Mouse (Mus musculus) right cerebral cortex, postnatal 25 days (tissue): Measurements from ENCODE around the gene Slc33a1.

Source experiments
- DNase-seq: peaks from one replicate; pipeline ENCODE4 v3.0.0; 2022

Gene Slc33a1

DNA sequence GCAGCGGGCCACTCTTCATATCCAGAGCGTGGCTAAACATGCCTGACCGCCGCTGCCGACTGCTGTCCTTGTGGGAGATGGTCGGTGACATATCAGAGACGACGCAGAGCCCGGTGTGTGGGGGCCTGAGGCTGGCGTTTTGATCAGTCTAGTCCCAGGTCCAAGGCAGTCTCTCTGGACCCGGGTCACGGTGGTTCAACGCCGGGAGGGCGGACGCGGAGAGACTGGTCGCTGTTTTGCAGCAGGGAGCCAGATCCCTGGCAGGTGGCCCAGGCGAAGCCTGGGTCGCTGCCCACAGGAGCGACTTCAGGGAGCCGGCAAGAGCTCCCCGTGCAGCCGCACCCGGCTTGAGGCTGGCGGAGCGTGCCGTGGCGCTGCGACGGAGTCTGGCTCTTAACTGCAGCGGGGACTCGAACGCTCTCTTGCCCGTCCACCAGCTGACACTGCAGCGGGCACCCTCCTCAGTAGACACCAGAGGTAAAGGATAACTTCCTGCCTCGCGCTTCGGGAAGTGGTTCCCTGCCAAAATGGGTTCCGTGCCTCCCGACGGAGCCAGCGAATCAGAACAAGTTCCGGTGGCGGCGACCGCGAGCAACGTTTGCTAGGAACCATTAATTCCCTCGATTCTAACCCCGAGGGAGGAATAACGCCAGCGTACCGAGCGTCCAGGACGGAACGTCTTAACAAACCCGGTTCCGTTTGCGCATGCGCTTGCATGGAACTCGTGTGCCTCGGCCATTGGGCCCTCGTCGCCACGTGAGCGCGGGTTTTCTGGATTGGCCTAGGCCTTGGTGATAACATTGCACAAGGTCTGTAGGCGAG, at the start of gene Slc33a1:
Gene Slc33a1, minus strand, starts transcription at position 669 of the 822 bp plus-strand sequence.
- peak; percentile 98 for DNase-seq

- DNase-seq: no peak
Observed at GRCm38 (mm10) chr3:63988722-63989440, 24.3 kb upstream of the Slc33a1 start.

DNA sequence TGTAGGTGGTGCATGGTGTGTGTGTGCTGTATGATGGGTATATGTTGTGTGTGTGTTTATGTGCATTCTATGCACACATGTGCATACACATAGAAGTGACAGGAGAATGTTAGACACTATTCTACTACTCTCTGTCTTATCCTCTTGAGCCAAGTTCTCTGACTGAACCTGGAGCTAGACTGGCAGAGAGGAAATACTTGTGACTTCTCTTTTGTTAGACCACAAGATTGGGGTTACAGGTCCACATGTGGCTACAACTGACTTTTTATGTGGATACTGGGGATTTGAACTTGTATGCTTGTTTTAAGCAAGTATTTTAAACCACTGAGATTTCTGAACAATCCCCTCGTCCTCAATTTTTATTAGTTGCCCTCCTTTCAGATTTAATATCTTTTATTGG, 22.1 kb upstream of the Slc33a1 start:
- DNase-seq: no peak

DNA sequence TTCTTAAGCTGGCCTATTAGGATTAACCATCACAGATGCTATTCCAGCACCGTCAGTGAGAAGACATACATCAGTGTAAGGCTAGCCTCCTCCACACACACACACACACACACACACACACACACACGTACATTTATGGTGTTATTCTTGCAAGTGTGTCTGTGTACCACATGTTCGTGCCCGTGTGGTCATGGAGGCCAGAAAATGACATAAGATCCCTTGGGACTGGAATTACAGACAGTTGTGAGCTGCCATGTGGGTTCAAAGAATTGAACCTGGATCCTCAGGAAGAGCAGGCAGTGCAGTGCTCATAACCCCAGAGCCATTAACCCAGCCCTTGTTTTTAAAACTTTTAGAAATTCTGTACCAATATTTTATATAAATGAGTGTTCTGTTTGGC, 13.3 kb upstream of the Slc33a1 start:
- no peak for DNase-seq

DNA sequence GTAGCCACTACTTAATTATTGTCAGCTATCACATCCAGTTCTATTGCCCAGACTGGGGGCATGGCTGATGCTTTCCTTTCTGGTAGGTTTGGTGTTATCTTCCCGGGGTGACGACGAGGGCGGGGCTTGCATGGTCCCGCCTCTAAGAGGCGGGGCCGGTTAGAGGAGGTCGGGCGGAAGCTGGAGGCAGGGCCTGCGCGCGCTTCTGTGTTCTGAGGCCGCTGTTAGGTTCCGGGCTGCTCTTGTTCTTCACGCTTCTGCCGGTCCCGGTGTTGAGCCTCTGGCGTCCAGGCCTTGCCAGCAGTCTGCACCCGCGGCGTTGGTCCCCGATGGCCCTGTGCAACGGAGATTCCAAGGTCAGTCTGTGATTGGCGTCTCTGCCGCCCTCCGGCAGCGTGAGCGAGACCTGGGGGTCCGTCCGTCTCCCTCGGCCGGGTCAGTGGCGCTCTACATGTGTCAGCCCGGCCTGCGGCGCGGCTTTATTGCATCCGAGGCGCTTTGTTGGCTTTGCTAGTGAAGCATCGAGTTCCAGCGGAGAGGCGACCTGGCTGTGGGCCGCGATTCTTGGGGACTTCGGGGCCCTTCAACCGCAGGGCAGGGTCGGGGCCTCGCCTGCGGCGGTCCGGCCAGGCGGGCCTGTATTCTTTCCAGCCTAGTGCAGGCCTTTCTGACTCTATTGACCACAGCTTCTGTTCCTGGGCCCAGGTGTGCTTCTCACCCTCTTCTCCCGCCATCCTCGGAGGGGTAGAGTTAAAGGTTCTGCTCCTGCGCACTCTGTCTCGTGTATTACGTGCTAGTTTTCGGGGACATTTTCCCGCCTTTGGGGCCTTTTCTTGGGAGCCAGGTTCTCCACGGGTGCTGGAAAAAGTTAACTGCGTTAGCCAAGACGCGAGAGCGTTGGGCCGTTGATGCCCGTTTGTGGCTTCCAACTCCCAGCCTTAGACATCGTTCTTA, 11.7 kb upstream of the Slc33a1 start, which contains the start of gene Gmps:
Gene Gmps, plus strand, starts transcription at position 152 of the 954 bp plus-strand sequence.
- peak; percentile 89 for DNase-seq

- no peak for DNase-seq
Observed at GRCm38 (mm10) chr3:63965929-63966328, 1.4 kb upstream of the Slc33a1 start.

DNA sequence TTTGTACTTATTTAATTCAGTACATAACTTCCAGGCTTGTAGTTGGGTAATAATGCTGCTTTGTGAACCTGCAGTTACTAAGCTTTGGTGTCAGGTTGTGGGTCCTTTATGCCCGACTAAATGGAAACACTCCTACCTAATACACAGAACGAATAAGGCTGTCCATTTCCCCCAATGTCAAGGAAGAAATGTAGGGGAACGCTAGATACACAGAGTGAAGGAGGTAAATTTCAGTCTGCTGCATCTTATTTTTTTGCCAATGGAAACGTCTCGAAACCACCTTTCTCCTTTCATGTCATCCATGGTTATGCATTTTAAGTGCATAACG, 318 bp upstream of the Slc33a1 start:
- no peak for DNase-seq

- DNase-seq: peak; percentile 5
Observed at GRCm38 (mm10) chr3:63963421-63964099, 1.0 kb downstream of the Slc33a1 start.

GRCm38 (mm10) chr3:63949837-63950236, 14.7 kb downstream of the Slc33a1 start:
- DNase-seq: no peak

GRCm38 (mm10) chr3:63941204-63941850, 23.2 kb downstream of the Slc33a1 start:
- peak; percentile 28 for DNase-seq

GRCm38 (mm10) chr3:63938928-63939327, 25.6 kb downstream of the Slc33a1 start:
- DNase-seq: no peak

- DNase-seq: peak; percentile 89
Observed at GRCm38 (mm10) chr3:63928878-63929859, 35.4 kb downstream of the Slc33a1 start, which contains the start of gene E130311K13Rik. Gene E130311K13Rik (minus strand): TSS chr3:63929472.

DNA sequence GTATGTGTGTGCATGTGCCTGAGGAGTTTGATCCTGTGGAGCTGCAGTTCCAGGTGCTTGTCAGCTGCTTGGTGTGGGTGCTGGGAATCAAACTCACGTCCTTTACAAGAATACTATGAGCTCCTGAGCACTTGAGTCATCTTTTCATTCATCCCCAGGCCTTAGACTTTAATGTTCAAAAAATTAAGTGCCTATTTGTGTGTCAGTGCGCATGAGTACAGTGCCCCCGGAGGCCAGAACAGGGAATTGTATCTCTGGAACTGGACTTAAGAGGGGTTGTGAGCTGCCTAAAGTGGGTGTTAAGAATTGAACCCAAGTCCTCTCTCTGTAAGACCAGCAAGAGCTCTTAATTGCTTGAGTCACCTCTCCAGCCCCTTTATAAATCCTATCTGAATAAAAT, 44.9 kb downstream of the Slc33a1 start:
- no peak for DNase-seq

DNA sequence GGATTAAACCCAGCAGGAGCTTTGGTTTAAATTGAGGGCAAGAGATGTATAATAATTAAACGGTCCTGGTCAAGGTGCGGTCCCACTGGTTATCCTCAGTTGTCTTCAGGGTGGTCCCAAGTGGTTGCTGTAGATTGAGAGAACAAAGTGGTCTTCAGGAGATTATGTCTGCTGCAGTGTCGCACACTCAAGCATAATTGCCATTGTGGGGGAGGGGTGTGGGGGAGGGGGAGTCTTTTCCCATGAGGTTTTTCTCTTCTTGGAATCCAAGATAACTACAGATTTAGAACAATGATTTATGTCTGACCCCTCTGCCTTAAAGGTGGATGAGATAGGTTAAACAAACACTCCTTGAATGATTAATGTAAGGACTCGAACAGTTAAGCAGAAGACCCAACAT, 54.3 kb downstream of the Slc33a1 start:
- DNase-seq: no peak

DNA sequence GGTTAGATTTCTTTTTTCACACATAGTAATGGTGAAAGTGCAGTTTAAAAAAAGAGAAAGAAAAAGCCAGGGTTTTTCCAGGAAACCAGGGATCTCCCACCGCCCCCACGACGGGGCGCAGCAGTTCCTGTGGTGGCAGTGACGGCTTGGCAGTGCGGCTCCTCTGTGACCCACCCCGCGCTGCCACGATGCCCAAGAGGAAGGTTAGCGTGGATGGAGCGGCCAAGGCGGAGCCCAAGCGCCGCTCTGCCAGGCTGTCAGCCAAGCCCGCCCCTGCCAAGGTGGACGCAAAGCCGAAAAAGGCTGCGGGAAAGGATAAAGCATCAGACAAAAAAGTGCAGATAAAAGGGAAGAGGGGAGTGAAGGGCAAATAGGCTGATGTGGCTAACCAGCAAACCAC, 59.3 kb downstream of the Slc33a1 start:
- DNase-seq: no peak

DNA sequence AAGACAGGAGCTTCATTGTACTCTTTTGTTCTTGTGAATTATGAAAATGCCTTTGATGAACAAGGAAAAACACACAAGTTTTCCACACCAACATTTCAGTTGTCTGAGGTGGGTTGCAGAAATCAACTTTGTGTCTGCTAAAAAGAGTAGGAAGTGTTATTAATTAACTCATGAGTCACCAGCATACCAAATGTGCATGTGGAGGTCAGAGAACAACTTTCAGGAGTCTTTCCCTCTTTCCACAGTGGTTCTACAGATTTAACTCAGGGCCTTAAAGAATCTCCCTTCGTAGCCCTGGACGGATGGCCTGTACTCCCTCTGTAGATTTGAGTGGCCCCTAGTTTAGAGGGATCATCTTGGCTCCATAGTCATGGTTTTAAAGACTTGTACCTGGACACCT, 60.4 kb downstream of the Slc33a1 start:
- DNase-seq: no peak

GRCm38 (mm10) chr3:63900021-63900571, 64.5 kb downstream of the Slc33a1 start:
- DNase-seq: peak; percentile 8

GRCm38 (mm10) chr3:63899309-63899695, 65.3 kb downstream of the Slc33a1 start, which contains the start of gene Plch1:
Gene Plch1 (minus strand): TSS chr3:63899472.
- DNase-seq: peak; percentile 29

GRCm38 (mm10) chr3:63898581-63899308, 65.8 kb downstream of the Slc33a1 start:
- peak; percentile 79 for DNase-seq
